Mouse (Mus musculus) bone marrow macrophage, adult 2 months (primary cell): Measurements from ENCODE around the gene Gm20388.

Experiments
- CTCF ChIP-seq: IDR thresholded peaks from 2 replicates; pipeline ENCODE4 v1.5.1; 2012; ENCODE audit warnings: low read depth, mild to moderate bottlenecking, low read length, moderate library complexity
- POLR2A ChIP-seq: IDR thresholded peaks from 2 replicates; pipeline ENCODE4 v1.6.1; 2012; ENCODE audit warnings: mild to moderate bottlenecking, low read depth, low read length, borderline replicate concordance

- no peak for TF ChIP-seq POLR2A
- no peak for TF ChIP-seq CTCF
Observed at GRCm38 (mm10) chr8:122522796-122523651, 2612.4 kb downstream of the Gm20388 start.
